ENCODE assay signal across 8 mouse cellular contexts in genomic region chr6:149308956-149309932, GRCm38 (mm10). TPM values are rescaled to one million over a fixed set of nuclear protein-coding genes. Genes with fewer than 3 reads are reported as not detected.
A peak's percentile ranks its signal among the peaks of the same experiment; 100 is the strongest.
DNase-seq lines count a peak whose midpoint lies in the region; ATAC-seq and TF ChIP-seq lines count a peak whose summit lies in the region.

TSS of gene Resf1 (plus strand) at chr6:149309414.

- 4% methylated on average over 61 of the region's 61 CpGs for WGBS in forebrain, postnatal 0 days
- 3% methylated on average over 50 of the region's 61 CpGs for WGBS in lung, embryonic 16.5 days

- peaks cover 26% of the 10 kb centered on the region for H3K36me3 ChIP-seq in G1E (replicated peaks)
- no peaks in the 10 kb centered on the region for H3K36me3 ChIP-seq in forebrain, postnatal 0 days (ENCODE audit: insufficient read depth)
- H3K36me3 ChIP-seq in lung, embryonic 16.5 days (ENCODE audit: control insufficient read depth, insufficient read depth, low read length): peaks cover 12% of the 10 kb centered on the region; the same call in 1 of the 2 replicates

- H3K27me3 ChIP-seq in G1E (ENCODE audit: insufficient read depth, low read length): no peaks in the 10 kb centered on the region
- H3K27me3 ChIP-seq in forebrain, postnatal 0 days (ENCODE audit: insufficient read depth, low read length): no peaks in the 10 kb centered on the region
- H3K27me3 ChIP-seq in lung, embryonic 16.5 days (ENCODE audit: control insufficient read depth, insufficient read depth, low read depth, low read length): no peaks in the 10 kb centered on the region

- H3K4me3 ChIP-seq in G1E (ENCODE audit: low read depth, low read length): peak within 1 kb of the TSS; percentile 79
- H3K4me3 ChIP-seq in forebrain, postnatal 0 days (ENCODE audit: low read depth, low read length): peak within 1 kb of the TSS; percentile 70
- peak within 1 kb of the TSS; percentile 76 for H3K4me3 ChIP-seq in lung, embryonic 16.5 days (ENCODE audit: low read length)

- peak within 1 kb of the TSS; percentile 94 for H3K9ac ChIP-seq in forebrain, postnatal 0 days
- peak within 1 kb of the TSS; percentile 94 for H3K9ac ChIP-seq in lung, embryonic 16.5 days (ENCODE audit: low read length)

- peak within 1 kb of the TSS; percentile 61 for H3K4me2 ChIP-seq in forebrain, postnatal 0 days (ENCODE audit: low read depth)
- peak within 1 kb of the TSS; percentile 67 for H3K4me2 ChIP-seq in lung, embryonic 16.5 days (ENCODE audit: low read depth, low read length)

- DNase-seq in G1E (ENCODE audit: low spot score): peak; percentile 82
- peak; percentile 93 to 94 for DNase-seq in cerebellum, adult 18-20 months
- DNase-seq in forebrain, postnatal 0 days: peak; percentile 92
- peak; percentile 62 for DNase-seq in layer of hippocampus, adult 9-10 months (ENCODE audit: low spot score)
- DNase-seq in ovary, postnatal 10 days (ENCODE audit: low spot score): peak; percentile 84
- peak; percentile 82 to 85 for DNase-seq in thymus, postnatal 10 days (ENCODE audit: low spot score in 2 of 2)

- H3K4me1 ChIP-seq in G1E (ENCODE audit: insufficient read depth, low read depth, low read length): peaks cover 34% of the 10 kb centered on the region
- H3K4me1 ChIP-seq in forebrain, postnatal 0 days (ENCODE audit: insufficient read depth): peaks cover 15% of the 10 kb centered on the region
- H3K4me1 ChIP-seq in lung, embryonic 16.5 days (replicated peaks; ENCODE audit: control insufficient read depth, insufficient read depth, low read length): peaks cover 11% of the 10 kb centered on the region

- H3K27ac ChIP-seq in forebrain, postnatal 0 days (ENCODE audit: low read depth, low read length): peak within 1 kb of the TSS; percentile 98
- H3K27ac ChIP-seq in lung, embryonic 16.5 days (ENCODE audit: low read length): peak within 1 kb of the TSS; percentile 99

- peak; percentile 82 for ATAC-seq in G1E (ENCODE audit: extremely low read depth, insufficient number of reproducible peaks, low FRiP score, poor library complexity, severe bottlenecking)
- ATAC-seq in forebrain, postnatal 0 days: peak; percentile 100
- ATAC-seq in hematopoietic stem cell, adult 5-6 weeks (replicated peaks in 1 of 2; ENCODE audit: insufficient read depth in 1 of 2, low FRiP score in 2 of 2, low TSS enrichment in 1 of 2, low read depth in 1 of 2, poor library complexity in 2 of 2, severe bottlenecking in 2 of 2): peak; percentile 88 to 98
- ATAC-seq in lung, embryonic 16.5 days (ENCODE audit: low read depth): peak; percentile 99

- TF ChIP-seq CTCF in G1E (IDR thresholded peaks at IDR 0.05; ENCODE audit: low read depth, low read length): no peak
- TF ChIP-seq CTCF in forebrain, postnatal 0 days (IDR thresholded peaks at IDR 0.05; ENCODE audit: low read depth): no peak

- H3K9me3 ChIP-seq in G1E (replicated peaks): peaks cover 16% of the 10 kb centered on the region
- H3K9me3 ChIP-seq in forebrain, postnatal 0 days (ENCODE audit: low read length): no peaks in the 10 kb centered on the region
- peaks cover 7% of the 10 kb centered on the region; the same call in 1 of the 2 replicates for H3K9me3 ChIP-seq in lung, embryonic 16.5 days (ENCODE audit: control insufficient read depth, low read length)

RNA-seq across cellular contexts. Expression of gene Resf1, which starts in this region (rescaled TPM):
- total RNA-seq in G1E (2014; fragmentation: Nextera tagmentation) (356 and 386 TPM in 2 replicates), G1E (2017) (114 and 149 TPM in 2 replicates)
- 28.5 and 50.2 TPM in 2 replicates for polyA plus RNA-seq in G1E (2012)
- total RNA-seq in forebrain, postnatal 0 days (2014; rRNA removed): 25.7 and 32.8 TPM in 2 replicates
- polyA plus RNA-seq in forebrain, postnatal 0 days (2015; fragmentation: Nextera tagmentation; extraction: Ambion mirVana): 18.0 and 24.0 TPM in 2 replicates
- total RNA-seq in hematopoietic stem cell, adult 5-6 weeks (2017): 73.6 and 78.5 TPM in 2 replicates
- polyA plus RNA-seq in lung, embryonic 16.5 days (2015; fragmentation: Nextera tagmentation; extraction: Ambion mirVana): 46.7 and 49.0 TPM in 2 replicates

Comparison
In these comparisons a context has a peak if more than half of its experiments do, and no peak if none do; other contexts are left out.
1. Peak in every context shown above with its lines: DNase-seq, ATAC-seq, H3K4me3 ChIP-seq and H3K27ac ChIP-seq.